ENCODE assay signal across 12 mouse cellular contexts in genomic region chr5:110525701-110526100, GRCm38 (mm10).
"Had no signal": no experiment of that assay in that cellular context is flagged by ENCODE, and none has a peak within 500 bp of the region (broad histone marks: within the 10 kb centered on the region; RNA-seq: fewer than 3 reads in every experiment).

No protein-coding gene starts in this region.

- DNase-seq: retina, postnatal 1 day; right cerebral cortex, adult 18-20 months; right cerebral cortex, postnatal 14 days; right cerebral cortex, postnatal 25 days; right cerebral cortex, postnatal 4 days; spleen, adult 18-20 months; thymus, adult 18-20 months; thymus, adult 2 months; thymus, postnatal 14 days; thymus, postnatal 25 days; thymus, postnatal 36 days; thymus, postnatal 4 days had no signal
